Mouse (Mus musculus) lung, adult 2 months (tissue): ENCODE data around the gene H2-T22.

Experiments
- CTCF ChIP-seq: fragments of 200-500 bp; IDR thresholded peaks from 2 replicates; pipeline ENCODE4 v1.5.1; 2011; ENCODE audit warnings: mild to moderate bottlenecking, low read length, control low read depth; ENCODE audit not compliant: insufficient read depth
- POLR2A ChIP-seq: fragments of 200-500 bp; IDR thresholded peaks from 2 replicates; pipeline ENCODE4 v1.6.1; 2011; ENCODE audit warnings: low read depth, mild to moderate bottlenecking, control low read depth, low read length, borderline replicate concordance; ENCODE audit errors: extremely low read depth

GRCm38 (mm10) chr17:36022098-36022497 lies 20.4 kb downstream of the H2-T22 start:
- TF ChIP-seq CTCF (no peak), POLR2A (no peak)
